Mouse (Mus musculus): ENCODE measurements around the gene G3bp2. TPM values are rescaled to one million over a fixed set of nuclear protein-coding genes. Genes with fewer than 3 reads are reported as not detected.

The G3bp2 gene
- polyA plus RNA-seq, 1 experiment = 1.2 TPM

DNA sequence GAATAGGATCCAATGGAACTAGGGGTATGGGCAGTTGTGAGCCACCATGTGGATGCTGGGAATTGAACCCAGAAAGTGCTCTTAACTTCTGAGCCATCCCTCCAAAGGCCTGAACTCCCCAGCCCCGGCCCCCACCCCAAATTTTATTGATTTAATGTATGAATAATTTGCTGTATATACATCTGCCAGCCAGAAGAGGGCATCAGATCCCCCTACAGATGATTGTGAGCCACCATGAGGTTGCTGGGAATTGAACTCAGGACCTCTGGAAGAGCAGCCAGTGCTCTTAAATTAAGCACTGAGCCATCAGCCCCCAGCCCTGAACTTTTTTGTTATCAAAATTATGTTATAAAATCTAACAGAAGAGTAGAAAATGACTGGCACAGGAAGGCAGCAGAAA is 7.2 kb downstream of the G3bp2 start:
- TF ChIP-seq TAL1 (IDR thresholded peaks at IDR 0.05; ENCODE audit: low read length) = no peak
- no peak for TF ChIP-seq GATA1 (IDR thresholded peaks at IDR 0.05; ENCODE audit: low read length)
- Histone ChIP-seq H3K4me1 (ENCODE audit: control insufficient read depth) (peaks cover 49% of the 10 kb centered on the region), H3K4me3 (replicated peaks) (no peak overlapping the region), H3K27me3 (ENCODE audit: control insufficient read depth) (no peaks in the 10 kb centered on the region), H3K9me3 (ENCODE audit: control insufficient read depth, low read length) (no peaks in the 10 kb centered on the region), H3K36me3 (ENCODE audit: control insufficient read depth) (peaks cover 12% of the 10 kb centered on the region)

DNA sequence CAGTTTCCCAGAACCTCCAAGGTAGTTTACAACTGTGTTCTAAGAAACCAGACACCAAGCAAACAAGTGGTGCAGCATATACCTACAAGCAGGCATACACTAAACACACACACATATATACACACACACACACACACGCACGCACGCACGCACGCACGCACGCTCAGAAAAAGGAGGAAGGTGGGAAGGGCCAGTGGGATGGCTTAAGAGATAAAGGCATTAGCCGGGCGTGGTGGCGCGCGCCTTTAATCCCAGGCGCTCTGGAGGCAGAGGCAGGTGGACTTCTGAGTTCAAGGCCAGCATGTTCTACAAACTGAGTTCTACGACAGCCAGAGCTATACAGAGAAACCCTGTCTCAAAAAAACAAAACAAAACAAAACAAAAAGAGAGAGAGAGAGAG is 9.5 kb downstream of the G3bp2 start:
- Histone ChIP-seq H3K9me3 (ENCODE audit: control insufficient read depth, low read length) (no peaks in the 10 kb centered on the region), H3K4me1 (ENCODE audit: control insufficient read depth) (peaks cover 30% of the 10 kb centered on the region), H3K4me3 (replicated peaks) (no peak overlapping the region), H3K27me3 (ENCODE audit: control insufficient read depth) (no peaks in the 10 kb centered on the region), H3K36me3 (ENCODE audit: control insufficient read depth) (peaks cover 22% of the 10 kb centered on the region)
- TF ChIP-seq TAL1 (IDR thresholded peaks at IDR 0.05; ENCODE audit: low read length) (no peak), GATA1 (IDR thresholded peaks at IDR 0.05; ENCODE audit: low read length) (no peak)

DNA sequence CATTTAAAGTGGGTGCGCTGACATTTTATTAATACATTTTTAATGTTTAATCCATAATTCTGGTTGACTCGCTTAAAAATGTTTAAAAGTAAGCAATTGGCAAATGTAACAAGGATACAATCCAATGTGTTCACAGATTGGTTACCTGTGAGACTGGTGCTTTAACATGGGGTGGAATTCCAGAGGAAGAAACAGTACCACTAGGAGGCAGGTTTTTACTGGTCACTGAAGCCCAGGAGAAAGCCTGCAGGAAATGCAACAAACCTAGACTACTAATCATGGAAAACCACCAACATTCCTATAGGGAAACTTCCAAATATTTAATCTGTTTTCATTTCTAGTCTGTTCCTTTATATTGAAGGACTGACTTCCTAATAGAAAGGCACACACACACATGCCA is 20.3 kb downstream of the G3bp2 start:
- H3K36me3 ChIP-seq (ENCODE audit: control insufficient read depth) = peaks cover 78% of the 10 kb centered on the region
- peaks cover 4% of the 10 kb centered on the region for H3K4me1 ChIP-seq (ENCODE audit: control insufficient read depth)
- H3K9me3 ChIP-seq (ENCODE audit: control insufficient read depth, low read length) = no peaks in the 10 kb centered on the region
- H3K4me3 ChIP-seq (replicated peaks) = no peak overlapping the region
- H3K27me3 ChIP-seq (ENCODE audit: control insufficient read depth) = no peaks in the 10 kb centered on the region
- TF ChIP-seq GATA1 (IDR thresholded peaks at IDR 0.05; ENCODE audit: low read length) (no peak), TAL1 (IDR thresholded peaks at IDR 0.05; ENCODE audit: low read length) (no peak)

DNA sequence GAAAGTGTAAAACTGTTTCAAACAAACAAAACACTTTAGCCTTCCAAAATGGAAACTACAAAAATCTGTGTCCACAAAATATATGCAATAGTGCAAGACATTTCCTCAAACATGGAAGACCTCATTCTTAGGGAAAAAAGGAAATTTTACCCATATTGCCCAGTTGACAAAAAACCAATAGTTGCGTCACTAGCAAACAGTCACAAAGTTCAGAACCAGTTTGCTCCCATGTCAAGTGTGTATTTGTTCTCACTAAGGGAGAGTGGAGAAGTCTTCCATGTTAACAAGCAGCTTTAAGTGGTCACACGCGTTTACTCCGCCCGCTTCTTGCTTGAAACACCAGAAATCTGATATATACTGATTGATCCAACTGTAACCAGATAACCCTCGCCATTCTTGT is 30.7 kb downstream of the G3bp2 start:
- Histone ChIP-seq H3K27me3 (ENCODE audit: control insufficient read depth) (no peaks in the 10 kb centered on the region), H3K4me1 (ENCODE audit: control insufficient read depth) (no peaks in the 10 kb centered on the region), H3K4me3 (replicated peaks) (no peak overlapping the region), H3K9me3 (ENCODE audit: control insufficient read depth, low read length) (no peaks in the 10 kb centered on the region), H3K36me3 (ENCODE audit: control insufficient read depth) (peaks cover 62% of the 10 kb centered on the region)
- TF ChIP-seq TAL1 (IDR thresholded peaks at IDR 0.05; ENCODE audit: low read length) (no peak), GATA1 (IDR thresholded peaks at IDR 0.05; ENCODE audit: low read length) (no peak)

DNA sequence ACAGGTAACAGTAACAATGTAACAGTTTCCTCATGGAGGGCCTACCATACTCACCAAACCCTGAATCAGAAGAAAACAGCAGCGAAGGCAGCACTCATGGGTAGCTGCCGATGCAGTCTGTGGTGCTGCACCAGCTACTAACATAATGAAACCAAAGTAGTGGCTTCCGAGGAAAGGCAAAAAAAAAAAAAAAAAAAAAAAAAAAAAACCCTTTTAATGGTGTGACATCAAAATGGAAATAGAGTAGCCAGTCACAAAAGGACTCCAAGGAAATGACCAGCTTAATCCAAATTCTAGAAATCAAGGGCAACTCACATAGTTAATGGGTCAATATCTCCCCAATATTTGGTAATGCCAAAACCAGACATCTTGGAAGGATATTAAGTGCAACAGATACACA is 33.1 kb downstream of the G3bp2 start:
- Histone ChIP-seq H3K4me1 (ENCODE audit: control insufficient read depth) (no peaks in the 10 kb centered on the region), H3K36me3 (ENCODE audit: control insufficient read depth) (peaks cover 38% of the 10 kb centered on the region), H3K9me3 (ENCODE audit: control insufficient read depth, low read length) (no peaks in the 10 kb centered on the region), H3K27me3 (ENCODE audit: control insufficient read depth) (no peaks in the 10 kb centered on the region; the same call in 1 of the 2 replicates), H3K4me3 (replicated peaks) (no peak overlapping the region)
- TF ChIP-seq GATA1 (IDR thresholded peaks at IDR 0.05; ENCODE audit: low read length) (no peak), TAL1 (IDR thresholded peaks at IDR 0.05; ENCODE audit: low read length) (no peak)

DNA sequence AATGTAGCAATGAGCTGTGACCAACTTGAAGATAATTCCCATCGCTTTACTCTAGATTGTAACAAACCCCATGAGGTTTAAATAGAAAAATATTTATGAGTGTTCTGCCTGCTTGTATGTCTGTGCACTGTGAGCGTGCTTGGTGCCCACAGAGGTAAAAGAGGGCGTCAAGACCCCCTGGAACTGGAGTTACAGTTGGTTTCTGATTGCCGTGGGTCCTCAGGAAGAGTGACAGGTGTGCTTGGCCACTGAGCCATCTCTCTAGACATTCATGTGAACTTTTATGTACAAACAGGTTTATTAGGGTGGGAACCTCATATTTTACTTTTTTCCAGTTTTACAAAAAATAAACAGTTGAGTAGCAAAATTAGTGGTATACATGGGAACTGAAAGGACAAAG is 39.7 kb downstream of the G3bp2 start, which contains the start of gene Cdkl2:
Gene Cdkl2, minus strand, starts transcription at position 101 of the 400 bp plus-strand sequence.
- H3K36me3 ChIP-seq (ENCODE audit: control insufficient read depth) = no peaks in the 10 kb centered on the region
- no peaks in the 10 kb centered on the region for H3K9me3 ChIP-seq (ENCODE audit: control insufficient read depth, low read length)
- peaks cover 14% of the 10 kb centered on the region for H3K4me1 ChIP-seq (ENCODE audit: control insufficient read depth)
- TF ChIP-seq GATA1 (IDR thresholded peaks at IDR 0.05; ENCODE audit: low read length) = no peak
- no peak for TF ChIP-seq TAL1 (IDR thresholded peaks at IDR 0.05; ENCODE audit: low read length)
- peak within 1 kb of the TSS; percentile 76 for H3K4me3 ChIP-seq (replicated peaks)
- peaks cover 52% of the 10 kb centered on the region for H3K27me3 ChIP-seq (ENCODE audit: control insufficient read depth)

DNA sequence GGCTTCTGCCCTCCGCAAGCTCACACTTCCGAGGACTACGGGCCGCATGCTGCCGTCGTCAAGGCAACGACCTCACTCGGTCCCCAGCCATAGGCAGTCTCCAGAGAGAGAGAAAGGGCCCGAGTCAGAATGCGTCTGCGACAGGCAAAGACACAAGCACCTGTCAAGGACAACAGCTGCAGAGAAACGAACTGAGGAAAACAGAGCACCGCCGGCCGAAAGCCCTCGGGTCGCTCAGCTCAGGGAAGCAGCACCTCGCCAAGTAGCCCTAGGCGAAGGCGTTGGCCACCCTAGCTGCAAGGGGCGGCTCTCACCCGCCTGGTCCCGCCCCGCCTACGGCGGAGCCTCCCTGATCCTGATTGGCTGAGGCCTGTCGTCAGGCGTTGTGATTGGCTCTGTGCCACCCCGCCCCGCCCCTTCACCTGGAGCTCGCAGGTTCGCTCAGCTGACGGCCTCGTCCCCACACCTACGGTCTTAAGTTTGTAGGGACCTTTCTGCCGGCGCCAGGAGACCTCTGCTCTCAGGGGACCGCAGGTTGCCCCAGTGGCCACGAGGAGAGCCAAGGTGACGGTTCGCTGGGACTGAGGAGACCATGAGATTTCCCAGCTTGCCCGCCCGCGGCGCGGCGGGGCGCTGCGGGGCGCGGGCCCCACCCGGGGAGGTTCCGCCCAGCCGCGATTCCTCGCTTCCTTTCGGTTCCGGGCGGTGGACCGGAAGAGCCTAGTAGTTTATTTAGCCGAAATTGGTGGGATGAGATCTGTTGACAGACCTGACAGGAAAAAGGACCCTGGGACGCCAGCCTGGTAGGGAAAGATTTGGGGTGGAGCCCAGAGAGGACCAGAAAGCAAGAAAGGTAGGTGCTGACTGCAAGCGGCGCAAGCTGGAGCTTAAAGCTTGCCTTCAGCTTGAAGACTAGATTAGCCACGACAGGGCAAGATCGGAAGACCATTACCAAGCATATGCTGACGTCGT is 40.9 kb downstream of the G3bp2 start:
- no peaks in the 10 kb centered on the region for H3K9me3 ChIP-seq (ENCODE audit: control insufficient read depth, low read length)
- peaks cover 14% of the 10 kb centered on the region for H3K4me1 ChIP-seq (ENCODE audit: control insufficient read depth)
- peak overlapping the region; percentile 76 for H3K4me3 ChIP-seq (replicated peaks)
- peaks cover 53% of the 10 kb centered on the region for H3K27me3 ChIP-seq (ENCODE audit: control insufficient read depth)
- no peaks in the 10 kb centered on the region for H3K36me3 ChIP-seq (ENCODE audit: control insufficient read depth)
- TF ChIP-seq TAL1 (IDR thresholded peaks at IDR 0.05; ENCODE audit: low read length) = no peak
- no peak for TF ChIP-seq GATA1 (IDR thresholded peaks at IDR 0.05; ENCODE audit: low read length)

DNA sequence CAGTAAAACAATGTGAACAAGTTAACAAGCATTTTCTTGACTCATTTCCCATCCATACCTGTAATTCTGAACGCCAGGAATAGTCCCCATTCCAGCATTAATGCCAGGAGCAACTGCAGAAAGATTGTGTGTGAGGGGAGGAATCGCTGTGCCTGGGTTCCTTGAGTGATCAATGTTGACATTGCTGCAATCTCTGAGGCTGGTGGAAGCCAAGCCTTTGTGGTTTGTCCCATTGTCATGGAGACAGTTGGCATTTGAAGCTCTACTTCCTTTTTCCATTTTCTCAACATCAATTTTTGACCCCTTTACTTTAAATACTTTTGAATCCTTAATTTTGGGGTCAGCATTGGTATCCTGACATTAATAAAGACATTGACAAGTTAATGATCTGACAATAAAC is 63.6 kb downstream of the G3bp2 start:
- Histone ChIP-seq H3K36me3 (ENCODE audit: control insufficient read depth) (no peaks in the 10 kb centered on the region), H3K27me3 (ENCODE audit: control insufficient read depth) (no peaks in the 10 kb centered on the region), H3K4me3 (replicated peaks) (no peak overlapping the region), H3K4me1 (ENCODE audit: control insufficient read depth) (no peaks in the 10 kb centered on the region), H3K9me3 (ENCODE audit: control insufficient read depth, low read length) (no peaks in the 10 kb centered on the region)
- TF ChIP-seq TAL1 (IDR thresholded peaks at IDR 0.05; ENCODE audit: low read length) (no peak), GATA1 (IDR thresholded peaks at IDR 0.05; ENCODE audit: low read length) (no peak)

DNA sequence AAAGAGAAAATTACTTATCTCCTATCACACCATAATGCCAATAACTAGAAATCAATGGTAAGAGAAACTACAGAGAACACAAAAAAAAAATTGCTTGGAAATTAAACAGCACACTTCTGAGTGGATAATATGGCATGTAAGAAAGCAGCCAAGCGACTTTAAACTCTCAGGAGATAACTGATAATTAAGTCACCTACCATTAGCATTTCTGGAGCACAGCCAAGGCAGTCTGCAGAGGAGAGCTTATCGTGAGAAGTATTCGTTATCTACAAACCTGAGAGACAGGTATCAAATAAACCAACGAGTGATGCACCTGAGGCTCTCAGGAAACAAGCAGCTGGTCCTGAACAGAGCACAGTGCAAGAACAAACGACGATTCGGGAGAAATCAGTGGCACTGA is 71.8 kb downstream of the G3bp2 start:
- Histone ChIP-seq H3K9me3 (ENCODE audit: control insufficient read depth, low read length) (no peaks in the 10 kb centered on the region), H3K27me3 (ENCODE audit: control insufficient read depth) (no peaks in the 10 kb centered on the region; the same call in 1 of the 2 replicates), H3K4me3 (replicated peaks) (no peak overlapping the region), H3K4me1 (ENCODE audit: control insufficient read depth) (peaks cover 3% of the 10 kb centered on the region), H3K36me3 (ENCODE audit: control insufficient read depth) (no peaks in the 10 kb centered on the region)
- no peak for TF ChIP-seq TAL1 (IDR thresholded peaks at IDR 0.05; ENCODE audit: low read length)
- TF ChIP-seq GATA1 (IDR thresholded peaks at IDR 0.05; ENCODE audit: low read length) = no peak
